Mouse (Mus musculus) hindbrain, embryonic 10.5 days (tissue): ENCODE data around the gene Zswim3. TPM values are rescaled to one million over a fixed set of nuclear protein-coding genes. Genes with fewer than 3 reads are reported as not detected.

Experiments
- DNase-seq: peaks from one replicate; pipeline ENCODE4 v3.0.0-alpha.2; 2017; ENCODE audit warnings: low spot score
- H3K27ac ChIP-seq: fragments of 300-500 bp; sonication (generic); 2 replicates; pipeline ENCODE4 v1.5.1; 2016; ENCODE audit warnings: mild to moderate bottlenecking, moderate library complexity
- H3K27me3 ChIP-seq: fragments of 300-500 bp; sonication (generic); 2 replicates; pipeline ENCODE4 v1.6.1; 2016; ENCODE audit warnings: mild to moderate bottlenecking; ENCODE audit not compliant: poor library complexity, insufficient read depth, severe bottlenecking
- H3K36me3 ChIP-seq: fragments of 300-500 bp; sonication (generic); 2 replicates; pipeline ENCODE4 v1.6.1; 2016; ENCODE audit warnings: mild to moderate bottlenecking, moderate library complexity
- H3K4me1 ChIP-seq: fragments of 300-500 bp; sonication (generic); replicated peaks from 2 replicates; pipeline ENCODE4 v1.6.1; 2016; ENCODE audit warnings: mild to moderate bottlenecking
- H3K4me3 ChIP-seq: fragments of 300-500 bp; sonication (generic); 2 replicates; pipeline ENCODE4 v1.5.1; 2016; ENCODE audit warnings: mild to moderate bottlenecking, moderate library complexity
- H3K9me3 ChIP-seq: fragments of 300-500 bp; sonication (generic); 2 replicates; pipeline ENCODE4 v1.6.1; 2016; ENCODE audit warnings: mild to moderate bottlenecking, moderate library complexity
- WGBS: fragments of 180-500 bp; shearing (Covaris S2); methylation state at CpG from one replicate; pipeline ENCODE4 v1.1.7; 2016; 5-methylcytosine and 5-hydroxymethylcytosine counted together
- polyA plus RNA-seq: library from polyadenylated mRNA; unstranded; fragments of >200 nt; fragmentation: Nextera tagmentation; extraction: Ambion mirVana; gene quantifications from 2 replicates; pipeline ENCODE4 v1.2.1, GENCODE M21; 2016

Zswim3 gene
- 9.3 and 12.4 TPM in 2 replicates for polyA plus RNA-seq

DNA sequence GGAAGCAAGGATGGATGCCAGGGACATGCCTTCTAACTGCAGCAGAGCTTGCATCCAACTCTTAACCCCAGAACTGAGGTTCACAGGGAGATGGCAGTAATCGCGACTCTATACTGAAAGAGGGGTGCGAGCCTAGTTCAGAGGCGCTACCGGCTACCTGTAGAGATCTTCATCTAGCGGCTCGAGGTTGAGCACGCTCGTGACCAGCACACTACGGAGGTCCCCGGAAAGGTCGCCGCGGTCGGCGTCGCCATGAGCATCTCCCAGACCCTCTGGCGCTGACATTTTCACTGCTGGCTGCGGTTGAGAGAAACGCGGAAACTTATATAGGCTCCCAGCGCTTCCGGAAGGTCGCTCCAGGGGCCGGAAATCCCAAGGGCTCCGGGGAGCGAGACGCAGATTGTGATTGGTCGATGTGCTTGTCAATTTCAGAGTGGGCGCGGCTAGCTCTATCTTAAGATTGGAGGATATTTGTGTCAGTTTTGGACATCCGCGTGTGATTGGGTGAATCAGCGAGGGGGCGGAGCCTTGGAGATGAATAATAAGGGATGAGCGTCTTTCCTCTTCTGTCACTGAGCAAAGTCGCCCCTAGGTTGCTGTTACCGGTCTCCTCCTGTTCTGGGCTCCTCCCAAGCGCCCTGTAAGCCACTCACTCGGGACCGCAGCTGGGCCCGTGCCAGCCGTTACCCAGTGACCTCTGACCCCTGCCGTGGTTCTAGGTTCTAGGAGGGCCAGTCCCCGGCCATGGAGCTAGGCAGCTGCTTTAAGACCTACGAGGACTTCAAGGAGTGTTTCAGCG is at the start of gene Zswim3, which contains the start of gene Acot8:
TSS of gene Zswim3 (plus strand) at position 566 of the 799 bp plus-strand sequence.
TSS of gene Acot8 (minus strand) at position 350 of the 799 bp plus-strand sequence.
- peak; percentile 97 for DNase-seq
- peaks cover 45% of the 10 kb centered on the region for H3K36me3 ChIP-seq
- H3K9me3 ChIP-seq: no peaks in the 10 kb centered on the region
- H3K4me1 ChIP-seq: peaks cover 27% of the 10 kb centered on the region
- peak within 1 kb of the TSS; percentile 92 for H3K27ac ChIP-seq
- H3K4me3 ChIP-seq: peak within 1 kb of the TSS; percentile 85
- no peaks in the 10 kb centered on the region for H3K27me3 ChIP-seq
- under 1% methylated on average over 47 of the region's 47 CpGs for WGBS

DNA sequence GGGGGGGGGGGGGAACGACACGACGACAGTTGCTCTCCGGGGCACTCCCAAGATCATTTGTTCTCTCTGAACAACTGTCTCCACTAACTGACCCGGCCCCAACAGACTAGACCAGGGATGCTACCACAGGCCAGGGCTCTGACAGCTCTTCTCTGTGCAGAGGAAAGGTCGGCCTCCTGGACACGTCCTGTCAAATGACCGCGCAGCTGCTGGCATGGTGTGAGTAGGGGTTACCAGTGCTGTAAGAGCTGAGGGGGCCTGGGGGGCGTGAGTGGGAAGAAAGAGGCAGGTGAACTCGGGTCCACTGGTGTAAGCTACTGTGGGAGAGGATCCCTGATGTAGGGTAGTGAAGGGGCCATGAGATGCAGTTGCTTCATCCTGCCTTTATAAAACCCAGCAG is 47.1 kb upstream of the Zswim3 start:
- no peaks in the 10 kb centered on the region for H3K27me3 ChIP-seq

GRCm38 (mm10) chr2:164758692-164759091 is 46.2 kb upstream of the Zswim3 start:
- WGBS: 67% methylated on average over 1 of the region's 1 CpGs
- no peaks in the 10 kb centered on the region for H3K27me3 ChIP-seq
- no peak overlapping the region for H3K27ac ChIP-seq
- peaks cover 100% of the 10 kb centered on the region for H3K36me3 ChIP-seq
- H3K4me1 ChIP-seq: no peaks in the 10 kb centered on the region
- H3K4me3 ChIP-seq: no peak overlapping the region
- no peaks in the 10 kb centered on the region for H3K9me3 ChIP-seq
- no peak for DNase-seq

More for the DNA sequence above, 47.1 kb upstream of the Zswim3 start:
- H3K4me1 ChIP-seq: no peaks in the 10 kb centered on the region
- no peaks in the 10 kb centered on the region for H3K9me3 ChIP-seq
- H3K27ac ChIP-seq: no peak overlapping the region
- WGBS: 92% methylated on average over 11 of the region's 11 CpGs
- no peak overlapping the region for H3K4me3 ChIP-seq
- DNase-seq: no peak
- peaks cover 100% of the 10 kb centered on the region for H3K36me3 ChIP-seq

DNA sequence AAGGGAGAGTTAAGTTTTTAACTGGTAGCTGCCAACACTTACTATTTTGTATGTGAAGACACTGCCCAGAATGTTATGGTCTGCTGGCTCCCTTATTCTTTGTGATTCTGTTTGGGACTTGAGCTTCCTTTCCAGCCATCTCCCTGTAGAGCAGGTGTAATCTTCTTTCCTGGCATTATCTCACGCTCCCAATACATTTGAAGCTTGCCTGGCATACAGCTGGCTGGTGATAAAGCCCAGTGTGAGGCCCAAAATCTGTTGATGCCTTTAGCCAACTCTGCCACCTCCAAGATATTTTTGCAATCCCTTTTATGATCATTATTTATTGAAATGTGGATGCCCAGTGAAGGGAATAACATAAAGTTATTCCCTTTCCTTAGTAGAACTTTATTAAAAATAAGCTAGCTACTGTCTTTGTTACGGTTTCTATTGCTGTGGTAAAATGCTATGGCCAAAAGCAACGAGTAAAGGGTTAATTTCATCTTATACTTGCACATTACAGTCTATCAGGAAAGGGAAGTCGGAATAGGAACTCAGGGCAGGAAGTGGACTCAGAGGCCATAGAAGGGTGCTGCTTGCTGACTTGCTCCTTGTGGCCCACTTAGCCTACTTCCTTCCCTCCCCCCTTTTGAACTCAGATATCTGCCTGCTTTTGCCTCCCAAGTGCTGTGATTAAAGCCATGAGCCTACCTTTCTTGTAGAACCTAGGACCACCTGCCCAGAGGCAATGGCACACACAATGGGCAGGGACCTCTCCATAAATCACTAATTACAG is 44.7 kb upstream of the Zswim3 start:
- Histone ChIP-seq H3K4me1 (no peaks in the 10 kb centered on the region), H3K4me3 (no peak overlapping the region), H3K9me3 (no peaks in the 10 kb centered on the region), H3K27me3 (no peaks in the 10 kb centered on the region), H3K36me3 (peaks cover 93% of the 10 kb centered on the region), H3K27ac (no peak overlapping the region)
- no peak for DNase-seq
- WGBS: 92% methylated on average over 4 of the region's 4 CpGs

DNA sequence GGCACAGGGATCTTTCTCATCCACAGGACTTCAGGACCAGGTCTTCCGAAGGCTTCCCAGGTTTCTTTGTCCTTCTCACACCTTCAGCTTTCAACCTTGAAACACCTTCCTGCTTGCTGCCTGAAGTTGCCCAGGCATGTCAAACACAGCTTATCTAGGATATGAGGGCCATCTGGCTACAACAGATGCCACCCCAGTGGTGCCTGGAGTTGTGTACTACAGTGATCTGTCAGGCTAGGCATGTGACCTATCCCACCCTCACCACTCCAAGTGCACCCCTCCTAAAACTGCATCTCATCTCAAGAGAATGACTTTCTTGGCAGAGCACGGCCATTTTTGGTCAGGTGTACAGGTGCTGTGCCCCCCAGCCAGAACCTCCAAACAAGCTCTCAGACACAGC is 43.4 kb upstream of the Zswim3 start:
- H3K4me1 ChIP-seq: no peaks in the 10 kb centered on the region
- H3K27me3 ChIP-seq: no peaks in the 10 kb centered on the region
- DNase-seq: no peak
- H3K27ac ChIP-seq: no peak overlapping the region
- 90% methylated on average over 2 of the region's 2 CpGs for WGBS
- H3K4me3 ChIP-seq: no peak overlapping the region
- H3K36me3 ChIP-seq: peaks cover 93% of the 10 kb centered on the region
- no peaks in the 10 kb centered on the region for H3K9me3 ChIP-seq

DNA sequence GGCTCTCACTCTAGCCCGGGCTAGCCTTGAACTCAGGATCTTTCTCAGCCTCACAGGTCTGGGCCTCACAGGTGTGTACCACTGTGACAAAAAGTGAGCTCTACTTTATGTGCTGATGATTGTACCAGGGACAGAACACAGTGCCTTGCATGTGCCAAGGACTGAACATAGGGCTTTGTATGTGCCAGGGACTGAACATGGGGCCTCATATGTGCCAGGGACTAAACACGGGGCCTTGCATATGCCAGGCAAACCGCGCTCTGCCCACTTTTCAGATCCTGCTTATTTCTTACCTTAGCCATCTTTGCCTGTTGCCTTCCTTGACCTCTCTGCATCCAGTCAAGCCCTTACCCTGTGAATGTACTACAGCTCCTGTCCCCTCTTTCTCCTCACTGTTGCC is 42.9 kb upstream of the Zswim3 start:
- Histone ChIP-seq H3K9me3 (no peaks in the 10 kb centered on the region), H3K4me1 (no peaks in the 10 kb centered on the region), H3K36me3 (peaks cover 93% of the 10 kb centered on the region), H3K4me3 (no peak overlapping the region), H3K27ac (no peak overlapping the region), H3K27me3 (no peaks in the 10 kb centered on the region)
- no peak for DNase-seq
- WGBS: 95% methylated on average over 4 of the region's 4 CpGs

GRCm38 (mm10) chr2:164762593-164762992 is 42.3 kb upstream of the Zswim3 start:
- H3K27me3 ChIP-seq: no peaks in the 10 kb centered on the region
- H3K27ac ChIP-seq: no peak overlapping the region
- H3K4me1 ChIP-seq: peaks cover 1% of the 10 kb centered on the region; the same call in 1 of the 2 replicates
- H3K36me3 ChIP-seq: peaks cover 93% of the 10 kb centered on the region
- no peaks in the 10 kb centered on the region for H3K9me3 ChIP-seq
- no peak overlapping the region for H3K4me3 ChIP-seq
- WGBS: 91% methylated on average over 7 of the region's 7 CpGs
- no peak for DNase-seq

- H3K36me3 ChIP-seq: peaks cover 72% of the 10 kb centered on the region
- H3K27me3 ChIP-seq: no peaks in the 10 kb centered on the region
- peaks cover 18% of the 10 kb centered on the region for H3K4me1 ChIP-seq
- 81% methylated on average over 3 of the region's 3 CpGs for WGBS
- no peaks in the 10 kb centered on the region for H3K9me3 ChIP-seq
- no peak overlapping the region for H3K27ac ChIP-seq
- DNase-seq: no peak
- no peak overlapping the region for H3K4me3 ChIP-seq
Observed at GRCm38 (mm10) chr2:164765841-164766240, 39.1 kb upstream of the Zswim3 start.

GRCm38 (mm10) chr2:164767812-164768540 is 36.9 kb upstream of the Zswim3 start:
- peaks cover 72% of the 10 kb centered on the region for H3K36me3 ChIP-seq
- no peak overlapping the region for H3K4me3 ChIP-seq
- no peaks in the 10 kb centered on the region for H3K27me3 ChIP-seq
- H3K27ac ChIP-seq: no peak overlapping the region
- peaks cover 35% of the 10 kb centered on the region for H3K4me1 ChIP-seq
- WGBS: 95% methylated on average over 15 of the region's 15 CpGs
- H3K9me3 ChIP-seq: no peaks in the 10 kb centered on the region
- no peak for DNase-seq

GRCm38 (mm10) chr2:164769258-164770037 is 35.5 kb upstream of the Zswim3 start, which contains the start of gene Ube2c:
Gene Ube2c, plus strand, starts transcription at chr2:164769898.
- H3K36me3 ChIP-seq: peaks cover 71% of the 10 kb centered on the region
- 2% methylated on average over 53 of the region's 53 CpGs for WGBS

GRCm38 (mm10) chr2:164770279-164770678 is 34.6 kb upstream of the Zswim3 start:
- DNase-seq: peak; percentile 12
- peak overlapping the region; percentile 96 for H3K27ac ChIP-seq
- no peaks in the 10 kb centered on the region for H3K9me3 ChIP-seq
- H3K4me3 ChIP-seq: peak overlapping the region; percentile 93
- H3K27me3 ChIP-seq: no peaks in the 10 kb centered on the region
- WGBS: 8% methylated on average over 15 of the region's 15 CpGs
- H3K36me3 ChIP-seq: peaks cover 64% of the 10 kb centered on the region
- H3K4me1 ChIP-seq: peaks cover 38% of the 10 kb centered on the region

More at GRCm38 (mm10) chr2:164769258-164770037, 35.5 kb upstream of the Zswim3 start, which contains the start of gene Ube2c:
- H3K9me3 ChIP-seq: no peaks in the 10 kb centered on the region
- peak within 1 kb of the TSS; percentile 96 for H3K27ac ChIP-seq
- peak; percentile 99 for DNase-seq
- H3K4me1 ChIP-seq: peaks cover 38% of the 10 kb centered on the region
- H3K4me3 ChIP-seq: peak within 1 kb of the TSS; percentile 93
- H3K27me3 ChIP-seq: no peaks in the 10 kb centered on the region

GRCm38 (mm10) chr2:164771123-164771522 is 33.8 kb upstream of the Zswim3 start:
- peak overlapping the region; percentile 93 for H3K4me3 ChIP-seq
- no peaks in the 10 kb centered on the region for H3K27me3 ChIP-seq
- DNase-seq: no peak
- peaks cover 56% of the 10 kb centered on the region for H3K36me3 ChIP-seq
- 86% methylated on average over 8 of the region's 8 CpGs for WGBS
- peaks cover 38% of the 10 kb centered on the region for H3K4me1 ChIP-seq
- H3K27ac ChIP-seq: peak overlapping the region; percentile 96
- no peaks in the 10 kb centered on the region for H3K9me3 ChIP-seq
